Mouse (Mus musculus) testis, adult 2 months (tissue): ENCODE data around the gene Errfi1. TPM values are rescaled to one million over a fixed set of nuclear protein-coding genes. Genes with fewer than 3 reads are reported as not detected.

Experiments used
- H3K27ac ChIP-seq: fragments of 200-500 bp; 2 replicates; pipeline ENCODE4 v1.5.1; 2012; ENCODE audit warnings: low read depth, low read length; ENCODE audit not compliant: control insufficient read depth, insufficient read depth
- H3K27me3 ChIP-seq: fragments of 200-500 bp; 2 replicates; pipeline ENCODE4 v1.6.1; 2012; ENCODE audit warnings: mild to moderate bottlenecking, low read length, moderate library complexity; ENCODE audit not compliant: control insufficient read depth, insufficient read depth
- H3K36me3 ChIP-seq: fragments of 200-500 bp; 2 replicates; pipeline ENCODE4 v1.6.1; 2012; ENCODE audit warnings: mild to moderate bottlenecking, low read length; ENCODE audit not compliant: control insufficient read depth, insufficient read depth
- H3K4me1 ChIP-seq: fragments of 200-500 bp; 2 replicates; pipeline ENCODE4 v1.6.1; 2012; ENCODE audit warnings: low read length; ENCODE audit not compliant: control insufficient read depth, insufficient read depth
- H3K4me3 ChIP-seq: fragments of 200-500 bp; 2 replicates; pipeline ENCODE4 v1.5.1; 2012; ENCODE audit warnings: low read depth, mild to moderate bottlenecking, low read length, moderate library complexity, mixed read lengths; ENCODE audit not compliant: control insufficient read depth
- CTCF ChIP-seq: fragments of 200-500 bp; IDR thresholded peaks from 2 replicates; pipeline ENCODE4 v1.5.1; 2012; ENCODE audit warnings: low read depth, mild to moderate bottlenecking, inconsistent platforms, low read length, moderate library complexity; ENCODE audit not compliant: control insufficient read depth, insufficient read depth, insufficient replicate concordance
- POLR2A ChIP-seq: fragments of 200-500 bp; IDR thresholded peaks from 2 replicates; pipeline ENCODE4 v1.6.1; 2012; ENCODE audit warnings: low read depth, mild to moderate bottlenecking, inconsistent platforms, low read length, moderate library complexity; ENCODE audit not compliant: control insufficient read depth
- polyA plus RNA-seq: library from polyadenylated mRNA; depleted of rRNA; stranded (reverse); fragments of >200 nt; gene quantifications from 2 replicates; pipeline ENCODE4 v1.2.3, GENCODE M21; 2012

The Errfi1 gene
- polyA plus RNA-seq, 1 experiment, result 10.6 TPM

GRCm38 (mm10) chr4:150894718-150895501, 41.2 kb downstream of the Errfi1 start:
- Histone ChIP-seq H3K27ac (no peak overlapping the region), H3K4me3 (no peak overlapping the region), H3K27me3 (no peaks in the 10 kb centered on the region), H3K36me3 (no peaks in the 10 kb centered on the region), H3K4me1 (peaks cover 22% of the 10 kb centered on the region)
- TF ChIP-seq CTCF, result no peak

DNA sequence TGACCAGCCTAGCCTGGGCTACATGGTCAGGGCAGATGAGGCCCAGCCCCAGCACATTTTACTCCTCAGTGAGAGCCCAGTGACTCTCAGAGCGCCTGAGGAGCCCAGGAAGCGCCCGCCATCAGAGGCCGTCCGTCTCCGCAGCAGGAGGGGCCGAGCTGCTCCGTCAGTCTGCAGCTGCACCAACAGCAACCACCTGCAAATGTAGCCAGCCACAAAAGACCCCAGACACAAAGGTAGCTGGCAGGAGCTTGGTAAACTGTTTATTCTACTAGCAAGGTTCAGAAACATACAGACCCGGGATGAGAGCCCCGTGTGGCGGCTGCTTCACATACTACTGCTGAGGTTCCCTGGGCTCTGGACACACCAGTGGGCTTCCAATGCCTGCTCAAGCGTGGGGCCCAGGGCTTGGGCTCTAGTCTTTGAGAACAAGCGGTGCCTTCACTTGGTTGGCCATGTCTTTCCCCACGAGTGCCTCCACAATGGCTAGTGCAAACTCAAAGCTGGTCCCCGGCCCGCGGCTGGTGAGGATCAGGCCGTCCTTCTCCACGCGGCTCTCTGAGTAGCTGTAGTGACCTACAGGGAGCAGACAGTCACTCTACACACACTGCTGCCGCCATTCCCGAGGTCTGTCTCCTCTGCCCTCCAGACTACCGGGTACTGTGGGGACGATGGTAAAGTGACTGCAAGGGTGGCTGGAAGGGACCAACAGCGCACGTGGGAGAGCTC, 43.3 kb downstream of the Errfi1 start:
- H3K4me1 ChIP-seq, result peaks cover 22% of the 10 kb centered on the region
- no peak for TF ChIP-seq CTCF
- TF ChIP-seq POLR2A, result no peak
- H3K27me3 ChIP-seq, result no peaks in the 10 kb centered on the region
- no peak overlapping the region for H3K4me3 ChIP-seq
- H3K27ac ChIP-seq, result no peak overlapping the region
- no peaks in the 10 kb centered on the region for H3K36me3 ChIP-seq

DNA sequence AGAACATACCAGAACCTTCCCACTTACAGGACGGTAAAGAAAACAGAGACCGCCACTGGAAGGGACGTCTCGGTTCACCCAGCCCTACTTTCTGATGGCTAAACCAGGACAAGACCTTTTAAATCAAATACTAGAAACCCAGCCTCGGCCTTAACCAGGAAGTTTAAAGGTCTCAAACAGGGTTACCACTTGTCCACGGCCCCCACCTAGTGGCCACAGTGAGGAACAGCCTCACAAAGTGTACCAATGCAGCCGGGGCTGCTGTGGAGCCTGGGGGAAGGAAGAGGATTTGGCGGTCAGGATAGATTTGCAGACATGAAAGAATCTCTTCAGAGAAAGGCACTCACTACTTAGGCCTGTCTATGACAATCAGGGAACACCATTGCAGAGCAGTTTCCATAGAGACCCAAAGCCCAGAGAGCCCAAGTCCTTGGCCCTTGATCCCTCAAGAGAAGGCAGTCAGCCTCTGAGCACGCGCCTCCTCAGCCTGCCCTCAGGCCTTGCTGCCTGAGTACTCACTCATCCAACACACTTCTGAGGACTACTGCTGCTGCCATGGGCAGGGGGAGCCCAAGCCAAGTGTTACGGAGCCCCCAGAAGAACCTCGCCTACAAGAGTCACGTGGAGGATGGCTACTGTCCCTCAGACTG, 45.1 kb downstream of the Errfi1 start:
- no peaks in the 10 kb centered on the region for H3K36me3 ChIP-seq
- peaks cover 9% of the 10 kb centered on the region for H3K4me1 ChIP-seq
- no peak overlapping the region for H3K4me3 ChIP-seq
- H3K27me3 ChIP-seq, result no peaks in the 10 kb centered on the region
- no peak overlapping the region for H3K27ac ChIP-seq
- TF ChIP-seq CTCF (peak; percentile 67; the same call in 1 of the 2 replicates), POLR2A (no peak)

DNA sequence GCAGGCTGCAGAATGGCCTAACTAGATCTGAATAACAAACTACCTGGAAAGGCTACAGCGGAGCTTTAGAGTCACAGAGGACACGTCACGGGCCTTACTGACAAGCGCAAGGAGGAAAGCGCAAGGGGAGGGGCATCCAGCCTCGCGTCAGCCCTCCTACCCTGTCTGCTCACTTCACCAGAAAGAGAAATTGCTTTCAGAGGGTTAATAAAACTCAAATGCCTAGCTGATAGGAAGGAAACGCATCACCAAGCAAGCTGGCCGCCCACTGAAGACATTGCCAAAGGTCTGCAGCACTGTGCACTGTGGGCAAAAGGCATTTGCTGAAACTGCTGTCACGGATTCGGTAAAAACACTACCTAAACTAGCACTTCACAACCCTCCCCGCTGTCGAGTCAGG, 46.8 kb downstream of the Errfi1 start:
- H3K4me1 ChIP-seq, result no peaks in the 10 kb centered on the region
- no peak for TF ChIP-seq CTCF
- no peak for TF ChIP-seq POLR2A
- H3K27ac ChIP-seq, result no peak overlapping the region
- H3K36me3 ChIP-seq, result no peaks in the 10 kb centered on the region; the same call in 1 of the 2 replicates
- no peak overlapping the region for H3K4me3 ChIP-seq
- H3K27me3 ChIP-seq, result no peaks in the 10 kb centered on the region

GRCm38 (mm10) chr4:150901651-150902050, 47.9 kb downstream of the Errfi1 start:
- Histone ChIP-seq H3K27me3 (no peaks in the 10 kb centered on the region), H3K4me1 (no peaks in the 10 kb centered on the region), H3K36me3 (no peaks in the 10 kb centered on the region; the same call in 1 of the 2 replicates), H3K4me3 (no peak overlapping the region), H3K27ac (0 out of 2 replicates have a peak overlapping the region, but pooled peaks have one; percentile 16)
- no peak for TF ChIP-seq POLR2A
- TF ChIP-seq CTCF, result peak; percentile 93

- no peaks in the 10 kb centered on the region; the same call in none of the 2 replicates for H3K36me3 ChIP-seq
- 0 out of 2 replicates have a peak overlapping the region, but pooled peaks have one; percentile 16 for H3K27ac ChIP-seq
- TF ChIP-seq POLR2A (no peak), CTCF (no peak)
- no peaks in the 10 kb centered on the region for H3K4me1 ChIP-seq
- H3K4me3 ChIP-seq, result no peak overlapping the region
- no peaks in the 10 kb centered on the region for H3K27me3 ChIP-seq
These were observed 48.3 kb downstream of the Errfi1 start for GRCm38 (mm10) chr4:150902062-150902461.

GRCm38 (mm10) chr4:150903091-150903742, 49.5 kb downstream of the Errfi1 start:
- no peak overlapping the region for H3K27ac ChIP-seq
- H3K27me3 ChIP-seq, result no peaks in the 10 kb centered on the region
- TF ChIP-seq CTCF (no peak), POLR2A (no peak)
- peaks cover 2% of the 10 kb centered on the region for H3K36me3 ChIP-seq
- H3K4me3 ChIP-seq, result no peak overlapping the region
- H3K4me1 ChIP-seq, result no peaks in the 10 kb centered on the region
